Mouse (Mus musculus) limb, embryonic 13.5 days (tissue): Measurements from ENCODE around the gene Gm44. TPM values are rescaled to one million over a fixed set of nuclear protein-coding genes. Genes with fewer than 3 reads are reported as not detected.
"Not testable (repeated sequence)": the region's sequence is repeated elsewhere in the genome, so short reads cannot be mapped to it uniquely, and the experiment has no call there.

Source experiments
- ATAC-seq: fragments of 200-750 bp; cut with Nextera tagmentation; 2 replicates; pipeline ENCODE4 v1.8.0; 2017; ENCODE audit warnings: low read depth, moderate number of reproducible peaks, moderate TSS enrichment; ENCODE audit not compliant: low FRiP score
- H3K27ac ChIP-seq: fragments of 300-500 bp; sonication (generic); 2 replicates; pipeline ENCODE4 v1.5.1; 2015; ENCODE audit warnings: inconsistent platforms, mild to moderate bottlenecking, moderate library complexity
- H3K27me3 ChIP-seq: fragments of 300-500 bp; sonication (generic); 2 replicates; pipeline ENCODE4 v1.6.1; 2015; ENCODE audit warnings: mild to moderate bottlenecking, inconsistent platforms
- H3K36me3 ChIP-seq: fragments of 300-500 bp; sonication (generic); 2 replicates; pipeline ENCODE4 v1.6.1; 2015; ENCODE audit warnings: inconsistent platforms, mild to moderate bottlenecking, moderate library complexity
- H3K4me1 ChIP-seq: fragments of 300-500 bp; sonication (generic); 2 replicates; pipeline ENCODE4 v1.6.1; 2015; ENCODE audit warnings: inconsistent platforms
- H3K4me2 ChIP-seq: fragments of 300-500 bp; sonication (generic); replicated peaks from 2 replicates; pipeline ENCODE4 v1.6.1; 2015; ENCODE audit warnings: inconsistent platforms, mild to moderate bottlenecking, moderate library complexity
- H3K4me3 ChIP-seq: fragments of 300-500 bp; sonication (generic); 2 replicates; pipeline ENCODE4 v1.5.1; 2015; ENCODE audit warnings: moderate library complexity, mild to moderate bottlenecking, inconsistent platforms
- H3K9ac ChIP-seq: fragments of 300-500 bp; sonication (generic); 2 replicates; pipeline ENCODE4 v1.6.1; 2015; ENCODE audit warnings: mild to moderate bottlenecking, inconsistent platforms
- H3K9me3 ChIP-seq: fragments of 300-500 bp; sonication (generic); 2 replicates; pipeline ENCODE4 v1.6.1; 2016; ENCODE audit warnings: inconsistent platforms
- WGBS: fragments of 180-500 bp; shearing (Covaris S2); methylation state at CpG from one replicate; pipeline ENCODE4 v1.1.7; 2015; 5-methylcytosine and 5-hydroxymethylcytosine counted together
- polyA plus RNA-seq: library from polyadenylated mRNA; unstranded; fragments of >200 nt; fragmentation: Nextera tagmentation; extraction: Ambion mirVana; gene quantifications from 2 replicates; pipeline ENCODE4 v1.2.1, GENCODE M21; 2015

The Gm44 gene
- polyA plus RNA-seq = not detected in 2 replicates

- no peak within 1 kb of the TSS for H3K4me3 ChIP-seq
- H3K4me2 ChIP-seq = no peak within 1 kb of the TSS
- H3K9ac ChIP-seq = no peak within 1 kb of the TSS
- no peaks in the 10 kb centered on the region for H3K36me3 ChIP-seq
- no peaks in the 10 kb centered on the region for H3K27me3 ChIP-seq
- H3K9me3 ChIP-seq = no peaks in the 10 kb centered on the region
- no peak within 1 kb of the TSS for H3K27ac ChIP-seq
- no peak for ATAC-seq
- 80% methylated on average over 4 of the region's 4 CpGs for WGBS
- H3K4me1 ChIP-seq = no peaks in the 10 kb centered on the region
Observed at GRCm38 (mm10) chrX:90891842-90892241, at the start of gene Gm44. Gm44 (plus strand) TSS chrX:90892142.

- H3K9me3 ChIP-seq = no peaks in the 10 kb centered on the region
Observed at GRCm38 (mm10) chrX:90927989-90928388, 36.0 kb downstream of the Gm44 start.

GRCm38 (mm10) chrX:90938211-90938610 lies 46.3 kb downstream of the Gm44 start:
- not testable (repeated sequence) for H3K27me3 ChIP-seq, H3K4me2 ChIP-seq, H3K27ac ChIP-seq, H3K4me1 ChIP-seq, H3K4me3 ChIP-seq, H3K9ac ChIP-seq, H3K36me3 ChIP-seq, H3K9me3 ChIP-seq, ATAC-seq
- 79% methylated on average over 2 of the region's 2 CpGs for WGBS

More at GRCm38 (mm10) chrX:90927989-90928388, 36.0 kb downstream of the Gm44 start:
- no peak overlapping the region for H3K9ac ChIP-seq
- H3K4me1 ChIP-seq = no peaks in the 10 kb centered on the region
- H3K4me3 ChIP-seq = no peak overlapping the region
- WGBS = 60% methylated on average over 1 of the region's 1 CpGs
- no peaks in the 10 kb centered on the region for H3K36me3 ChIP-seq
- no peaks in the 10 kb centered on the region for H3K27me3 ChIP-seq
- no peak overlapping the region for H3K4me2 ChIP-seq
- ATAC-seq = no peak
- H3K27ac ChIP-seq = no peak overlapping the region
